Mouse (Mus musculus) heart, adult 2 months (tissue): ENCODE measurements at regions not wholly inside any gene's neighbourhood (a gene's known extent, or its start where the extent isn't known, plus 50 kb on each side); places are given as distances from the start of the nearest gene placed in this dataset.

ENCODE experiments used
- CTCF ChIP-seq: fragments of 200-600 bp; IDR thresholded peaks from 2 replicates; pipeline ENCODE4 v1.8.1; 2022; ENCODE audit warnings: antibody characterized with exemption, mild to moderate bottlenecking, moderate library complexity
- EP300 ChIP-seq: fragments of 200-500 bp; IDR thresholded peaks from 2 replicates; pipeline ENCODE4 v1.6.1; 2011; ENCODE audit warnings: low read depth, low read length, control low read depth; ENCODE audit not compliant: insufficient read depth
- POLR2A ChIP-seq: fragments of 200-500 bp; IDR thresholded peaks from 2 replicates; pipeline ENCODE4 v1.6.1; 2011; ENCODE audit warnings: mild to moderate bottlenecking, low read depth, low read length, control low read depth; ENCODE audit not compliant: insufficient read depth

GRCm38 (mm10) chr6:51289067-51289725 lies 143.3 kb upstream of the Nfe2l3 start:
- TF ChIP-seq CTCF (no peak), POLR2A (no peak), EP300 (no peak)
